8 mouse cellular contexts compared by ENCODE assay signal in genomic region chr19:28967652-28968051, GRCm38 (mm10). TPM values are rescaled to one million over a fixed set of nuclear protein-coding genes. Genes with fewer than 3 reads are reported as not detected.
A peak's percentile ranks its signal among the peaks of the same experiment; 100 is the strongest.
DNase-seq lines count a peak whose midpoint lies in the region; ATAC-seq and TF ChIP-seq lines count a peak whose summit lies in the region.

TSS of gene 4430402I18Rik (minus strand) at chr19:28967800.

- peak; percentile 35; the same call in 1 of the 2 replicates for ATAC-seq in forebrain, embryonic 14.5 days
- ATAC-seq in hindbrain, embryonic 16.5 days: no peak
- ATAC-seq in midbrain, postnatal 0 days (ENCODE audit: low FRiP score): no peak

- H3K4me1 ChIP-seq in forebrain, embryonic 14.5 days (ENCODE audit: control insufficient read depth, insufficient read depth, low read length): peaks cover 18% of the 10 kb centered on the region
- peaks cover 9% of the 10 kb centered on the region for H3K4me1 ChIP-seq in hindbrain, embryonic 16.5 days (ENCODE audit: control insufficient read depth, insufficient read depth, low read depth, low read length)
- peaks cover 4% of the 10 kb centered on the region; the same call in 1 of the 2 replicates for H3K4me1 ChIP-seq in midbrain, postnatal 0 days (ENCODE audit: insufficient read depth, low read length)

- 4% methylated on average over 11 of the region's 11 CpGs for WGBS in forebrain, embryonic 14.5 days
- WGBS in hindbrain, embryonic 16.5 days: 7% methylated on average over 11 of the region's 11 CpGs
- 4% methylated on average over 11 of the region's 11 CpGs for WGBS in midbrain, postnatal 0 days

- H3K4me3 ChIP-seq in forebrain, embryonic 14.5 days (ENCODE audit: low read depth, low read length): no peak within 1 kb of the TSS
- no peak within 1 kb of the TSS; the same call in 1 of the 2 replicates for H3K4me3 ChIP-seq in hindbrain, embryonic 16.5 days (ENCODE audit: low read length)
- peak within 1 kb of the TSS; percentile 8; the same call in 1 of the 2 replicates for H3K4me3 ChIP-seq in midbrain, postnatal 0 days (ENCODE audit: low read depth, low read length)

- H3K4me2 ChIP-seq in forebrain, embryonic 14.5 days (ENCODE audit: low read length): peak within 1 kb of the TSS; percentile 28
- H3K4me2 ChIP-seq in hindbrain, embryonic 16.5 days (ENCODE audit: low read length): peak within 1 kb of the TSS; percentile 29
- H3K4me2 ChIP-seq in midbrain, postnatal 0 days (ENCODE audit: low read depth, low read length, poor library complexity, severe bottlenecking): peak within 1 kb of the TSS; percentile 35; the same call in 1 of the 2 replicates

- no peak for DNase-seq in heart, adult 18-20 months
- no peak for DNase-seq in heart, adult 9 months (ENCODE audit: low spot score in 2 of 2)
- DNase-seq in forebrain, embryonic 14.5 days (ENCODE audit: low spot score): peak; percentile 69
- peak; percentile 57 for DNase-seq in midbrain, postnatal 0 days (ENCODE audit: low spot score)
- no peak for DNase-seq in gastrocnemius, adult 8-10 months (ENCODE audit: low spot score in 2 of 2)
- DNase-seq in thymus, postnatal 25 days: no peak
- DNase-seq in thymus, postnatal 4 days: no peak

- no peak within 1 kb of the TSS for H3K9ac ChIP-seq in forebrain, embryonic 14.5 days (ENCODE audit: low read length)
- peak within 1 kb of the TSS; percentile 13; the same call in 1 of the 2 replicates for H3K9ac ChIP-seq in hindbrain, embryonic 16.5 days (ENCODE audit: low read depth, low read length)
- no peak within 1 kb of the TSS for H3K9ac ChIP-seq in midbrain, postnatal 0 days (replicated peaks; ENCODE audit: low read length, poor library complexity, severe bottlenecking)

- H3K27ac ChIP-seq in forebrain, embryonic 14.5 days (ENCODE audit: low read depth, low read length): no peak within 1 kb of the TSS
- no peak within 1 kb of the TSS for H3K27ac ChIP-seq in hindbrain, embryonic 16.5 days (ENCODE audit: low read depth, low read length)
- H3K27ac ChIP-seq in midbrain, postnatal 0 days (ENCODE audit: low read depth, low read length): no peak within 1 kb of the TSS

- no peaks in the 10 kb centered on the region for H3K27me3 ChIP-seq in forebrain, embryonic 14.5 days (replicated peaks; ENCODE audit: control insufficient read depth, insufficient read depth, low read length)
- H3K27me3 ChIP-seq in hindbrain, embryonic 16.5 days (replicated peaks; ENCODE audit: control insufficient read depth, insufficient read depth, low read length): no peaks in the 10 kb centered on the region
- H3K27me3 ChIP-seq in midbrain, postnatal 0 days (ENCODE audit: insufficient read depth, low read length): no peaks in the 10 kb centered on the region

- H3K9me3 ChIP-seq in forebrain, embryonic 14.5 days (replicated peaks; ENCODE audit: control insufficient read depth, low read length): no peaks in the 10 kb centered on the region
- H3K9me3 ChIP-seq in hindbrain, embryonic 16.5 days (ENCODE audit: control insufficient read depth, low read length): no peaks in the 10 kb centered on the region
- H3K9me3 ChIP-seq in midbrain, postnatal 0 days (ENCODE audit: low read length): 0 out of 2 replicates have a peak, but pooled peaks cover 3% of the 10 kb centered on the region

- no peak for TF ChIP-seq CTCF in midbrain, postnatal 0 days (IDR thresholded peaks at IDR 0.05)

- H3K36me3 ChIP-seq in forebrain, embryonic 14.5 days (ENCODE audit: control insufficient read depth, insufficient read depth, low read length): no peaks in the 10 kb centered on the region
- no peaks in the 10 kb centered on the region for H3K36me3 ChIP-seq in hindbrain, embryonic 16.5 days (ENCODE audit: control insufficient read depth, insufficient read depth, low read length)
- no peaks in the 10 kb centered on the region for H3K36me3 ChIP-seq in midbrain, postnatal 0 days (ENCODE audit: insufficient read depth, low read length)

RNA-seq across cellular contexts. Expression of gene 4430402I18Rik, which starts in this region (rescaled TPM):
- 10 to 100 TPM; 27.8 to 33.8 TPM for total RNA-seq in heart, adult 18-20 months (2021)
- 2.0 and 2.1 TPM in 2 replicates for polyA plus RNA-seq in forebrain, embryonic 14.5 days (2014; fragmentation: Nextera tagmentation; extraction: Ambion mirVana)
- polyA plus RNA-seq in hindbrain, embryonic 16.5 days (2015; fragmentation: Nextera tagmentation; extraction: Ambion mirVana): 1.4 and 2.1 TPM in 2 replicates
- 2.1 and 3.3 TPM in 2 replicates for total RNA-seq in midbrain, postnatal 0 days (2014; rRNA removed)
- polyA plus RNA-seq in midbrain, postnatal 0 days (2015; fragmentation: Nextera tagmentation; extraction: Ambion mirVana): 2.3 and 2.7 TPM in 2 replicates
- 1 to 10 TPM; 1.3 to 2.4 (median 1.8) TPM for total RNA-seq in gastrocnemius, adult 8-10 months (2022)

Comparison
In these comparisons a context has a peak if more than half of its experiments do, and no peak if none do; other contexts are left out.
1. DNase-seq: peak in forebrain, embryonic 14.5 days (single experiment) and midbrain, postnatal 0 days (single experiment); none in heart, adult 18-20 months (0 of 2), heart, adult 9 months (0 of 2), gastrocnemius, adult 8-10 months (0 of 2), thymus, postnatal 25 days (single experiment) and thymus, postnatal 4 days (single experiment).
2. Peak in every context shown above with its lines, with median percentiles within 50 percentile points of each other: H3K4me2 ChIP-seq.